Mouse (Mus musculus) cerebellum, adult 9-10 months (tissue): ENCODE data around the gene Ksr1.

ENCODE experiments used
- DNase-seq: peaks from one replicate; pipeline ENCODE4 v3.0.0; 2022

Gene Ksr1

DNA sequence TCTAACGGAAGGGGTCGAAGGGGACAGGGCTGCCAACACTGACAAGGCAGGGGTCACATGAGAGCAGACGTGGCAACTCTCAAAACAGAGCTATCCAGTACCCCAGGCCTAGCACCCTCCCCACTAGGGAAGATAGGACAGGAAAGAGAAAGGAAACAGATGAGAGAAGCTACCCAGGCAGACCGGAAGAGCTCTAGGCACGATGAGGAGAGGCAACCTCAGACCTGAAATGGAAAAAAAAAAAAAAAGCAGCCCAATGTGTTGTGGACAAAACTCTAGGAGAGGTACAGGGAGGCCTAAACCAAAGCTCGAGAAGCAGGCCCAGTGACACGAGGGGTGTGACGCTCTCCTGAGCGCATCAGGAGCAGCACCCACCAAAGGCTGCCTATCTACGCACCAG lies 23.7 kb downstream of the Ksr1 start:
- DNase-seq: no peak

DNA sequence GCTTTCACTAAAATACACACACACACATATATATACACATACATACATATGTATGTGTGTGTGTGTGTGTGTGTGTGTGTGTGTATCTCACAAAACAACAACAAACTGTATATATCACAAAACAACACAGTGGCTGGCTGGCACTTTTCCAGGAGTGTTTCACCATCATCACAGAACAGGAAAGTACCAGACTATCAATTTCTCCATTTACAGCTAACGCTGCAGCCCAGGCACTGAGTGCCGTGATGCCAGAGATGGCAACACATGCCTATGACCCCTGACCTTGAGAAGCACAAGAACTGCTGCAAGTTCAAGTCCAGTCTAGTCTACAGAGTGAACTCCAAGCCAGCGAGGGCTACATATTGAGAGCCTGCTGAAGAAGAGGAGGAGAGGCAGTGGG lies 26.1 kb downstream of the Ksr1 start:
- no peak for DNase-seq

DNA sequence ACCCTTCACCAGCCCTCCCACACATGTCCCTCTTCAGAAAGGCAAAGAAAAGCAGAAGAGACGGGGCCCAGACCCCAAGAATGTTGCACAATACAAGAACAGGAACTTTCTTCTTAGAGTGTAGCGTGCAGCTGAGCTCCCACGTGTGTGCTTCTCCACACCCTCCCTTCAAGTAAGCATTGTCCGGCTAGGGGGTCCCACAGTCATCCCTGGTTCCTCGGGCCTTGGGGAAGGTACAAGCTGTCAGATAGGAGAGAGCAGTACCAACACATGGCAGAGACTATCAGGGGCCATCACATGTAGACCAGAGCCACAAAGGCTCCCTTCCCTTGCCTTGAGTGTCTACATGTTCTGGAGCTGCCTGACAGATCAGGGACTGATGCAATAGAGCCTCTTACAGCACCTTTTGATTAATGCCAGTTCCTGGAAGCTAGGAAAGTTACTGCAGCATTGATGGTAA lies 27.3 kb downstream of the Ksr1 start:
- DNase-seq: no peak

DNA sequence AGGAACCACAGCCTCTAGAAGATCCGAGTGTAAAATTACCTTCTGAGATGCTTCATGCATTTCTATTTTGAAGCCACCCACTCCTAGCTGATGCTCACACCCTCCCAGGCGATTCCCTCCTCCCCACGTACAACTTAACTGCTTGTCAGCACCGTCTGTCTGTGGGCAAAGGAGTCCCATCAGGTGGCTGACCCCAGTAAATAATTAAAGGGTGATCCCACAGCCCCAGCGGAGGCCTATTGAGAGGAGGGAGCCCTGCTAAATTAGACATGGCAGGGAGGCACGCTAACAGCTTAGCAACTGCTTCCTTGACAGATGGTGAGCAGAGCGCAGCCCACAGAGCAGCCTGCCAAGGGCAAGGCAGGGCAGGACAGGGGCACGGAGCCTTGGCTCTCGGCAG lies 29.5 kb downstream of the Ksr1 start:
- DNase-seq: peak; percentile 66

DNA sequence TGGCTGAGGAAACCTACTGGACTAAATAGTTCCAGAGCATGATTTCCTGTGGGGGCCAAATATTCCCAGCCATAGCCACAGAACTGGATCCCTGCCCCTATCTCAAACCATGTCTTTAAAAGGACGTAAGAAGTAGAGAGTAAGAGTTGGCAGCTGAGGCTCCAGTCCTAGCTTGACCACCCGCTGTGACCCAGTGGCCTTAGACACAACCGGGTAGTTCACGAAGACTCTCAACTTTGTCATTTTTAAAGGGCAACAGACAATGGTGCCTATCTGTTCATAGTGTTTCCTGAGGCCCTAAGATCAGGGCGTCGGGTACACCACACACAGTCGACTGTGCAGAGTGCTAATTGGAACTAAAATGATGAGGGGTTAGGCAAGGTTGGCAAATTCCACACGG lies 30.5 kb downstream of the Ksr1 start:
- DNase-seq: no peak

DNA sequence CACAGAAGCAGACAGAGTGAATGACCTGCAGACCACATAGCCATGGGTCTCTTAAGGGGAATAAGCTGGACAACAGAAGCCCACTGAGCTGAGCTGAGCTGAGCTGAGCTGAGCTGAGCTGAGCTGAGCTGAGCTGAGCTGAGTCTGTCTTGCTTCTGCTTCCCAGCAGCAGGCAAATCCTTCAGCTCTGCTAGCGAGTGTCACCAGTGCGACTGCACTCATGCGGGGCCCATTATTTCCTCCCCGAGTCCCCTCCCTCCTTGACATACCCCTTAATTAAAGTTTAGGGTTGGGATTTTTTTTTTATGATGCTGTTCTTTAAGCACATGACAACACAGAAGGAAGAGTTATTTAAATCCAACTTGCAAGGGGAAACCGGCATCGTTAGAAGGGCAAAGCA lies 32.1 kb downstream of the Ksr1 start:
- DNase-seq: no peak

DNA sequence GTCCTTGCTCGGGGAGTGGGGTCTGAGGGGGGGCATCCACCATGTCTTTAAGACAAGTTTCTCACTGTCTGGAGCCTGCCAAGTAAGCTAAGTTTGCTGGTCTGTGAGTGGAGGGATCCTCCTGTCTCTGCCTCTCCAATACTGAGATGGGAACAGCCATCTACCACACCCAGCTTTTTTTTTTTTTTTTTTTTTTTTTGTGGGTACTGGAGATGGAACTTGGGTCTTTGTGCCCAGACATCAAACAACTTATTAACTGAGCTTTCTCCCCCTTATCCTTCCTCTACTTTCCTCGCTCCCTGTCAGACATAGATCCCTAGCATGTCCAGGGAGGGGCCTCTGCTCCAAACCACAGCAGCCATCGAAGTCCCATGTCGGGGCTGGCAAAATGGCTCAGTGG lies 32.8 kb downstream of the Ksr1 start:
- DNase-seq: no peak

DNA sequence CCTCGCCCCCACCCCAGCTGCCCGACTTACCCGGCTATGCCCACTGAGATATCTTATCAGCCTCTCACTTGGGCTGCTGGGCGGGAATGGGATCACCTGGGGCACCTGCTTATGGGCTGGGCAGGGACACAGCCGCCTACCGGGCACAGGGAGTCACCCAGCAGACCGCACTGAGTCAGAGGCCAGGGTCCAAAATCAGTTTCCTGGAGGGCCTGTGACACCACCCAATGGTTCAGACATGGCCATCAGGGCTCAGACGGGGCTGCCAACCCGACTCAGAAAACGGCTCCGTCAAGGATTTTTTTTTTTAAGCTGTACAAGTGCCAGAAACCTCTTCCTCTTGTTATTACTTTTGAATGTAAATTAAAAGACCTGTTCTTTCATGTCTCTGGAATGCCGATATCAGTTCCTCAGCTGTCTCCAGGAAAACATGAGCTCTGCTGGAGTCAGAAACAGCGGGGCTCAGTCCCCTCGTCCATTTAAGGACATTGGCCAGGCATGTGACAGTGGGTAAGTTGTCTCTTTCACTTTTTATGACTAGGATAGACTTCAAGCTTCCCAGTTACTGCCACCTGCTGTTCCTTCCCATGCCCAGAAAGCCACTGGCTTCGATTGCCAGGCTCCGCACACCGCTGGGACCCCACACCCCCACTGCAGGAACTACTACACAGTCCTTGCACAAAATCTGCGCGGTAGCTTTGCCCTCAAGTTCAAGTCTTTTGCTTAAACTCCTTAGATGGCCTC lies 33.5 kb downstream of the Ksr1 start:
- no peak for DNase-seq

DNA sequence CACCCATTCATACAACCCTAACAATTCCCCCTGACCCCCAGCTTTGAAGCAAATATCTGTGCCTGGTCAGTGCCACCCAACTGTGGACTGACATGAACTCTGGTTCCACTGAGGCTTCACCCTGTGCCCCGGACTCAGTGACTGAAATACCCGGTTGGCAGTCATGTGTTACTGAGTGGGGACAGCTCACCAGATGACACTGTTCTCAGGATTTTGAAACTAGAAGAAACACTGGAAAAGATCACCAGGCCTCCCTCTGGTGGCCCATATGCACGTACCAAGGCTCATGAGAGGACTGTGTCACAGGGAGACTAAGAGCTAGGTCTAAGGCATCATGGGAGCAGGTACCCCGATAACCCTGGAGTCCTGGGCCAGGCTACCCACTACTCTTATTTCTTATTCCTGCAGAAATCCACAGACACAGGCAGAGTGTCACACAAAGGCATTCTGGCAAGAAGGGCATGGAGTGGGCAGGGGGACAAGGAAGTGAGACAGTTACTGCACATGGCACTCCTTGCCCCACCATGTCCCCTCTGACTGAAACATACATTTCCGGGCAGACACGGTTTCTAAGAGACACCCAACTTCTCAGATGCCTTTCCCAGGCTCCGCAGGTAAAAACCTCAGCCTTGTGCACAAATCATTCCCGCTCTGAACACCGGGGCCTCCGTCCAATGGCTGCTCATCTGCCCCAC lies 34.2 kb downstream of the Ksr1 start:
- DNase-seq: no peak

DNA sequence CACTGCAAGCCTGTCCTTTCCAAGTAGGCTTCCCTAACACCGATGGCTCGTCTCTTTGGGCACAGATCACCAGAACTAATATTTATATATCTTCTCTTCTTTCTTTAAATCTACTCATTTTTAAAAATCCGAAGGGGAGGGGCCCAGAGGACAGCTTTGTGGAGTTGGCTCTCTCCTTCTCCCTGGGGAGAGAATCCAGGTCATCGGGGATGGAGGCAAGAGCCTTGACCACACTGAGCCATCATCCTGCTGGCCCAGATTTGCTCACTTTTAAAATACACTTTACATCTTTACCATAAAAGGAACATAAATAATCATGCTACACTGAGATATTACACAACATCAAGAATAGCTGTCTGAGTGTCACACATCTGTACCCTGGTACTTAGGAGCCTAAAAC lies 35.8 kb downstream of the Ksr1 start:
- no peak for DNase-seq

DNA sequence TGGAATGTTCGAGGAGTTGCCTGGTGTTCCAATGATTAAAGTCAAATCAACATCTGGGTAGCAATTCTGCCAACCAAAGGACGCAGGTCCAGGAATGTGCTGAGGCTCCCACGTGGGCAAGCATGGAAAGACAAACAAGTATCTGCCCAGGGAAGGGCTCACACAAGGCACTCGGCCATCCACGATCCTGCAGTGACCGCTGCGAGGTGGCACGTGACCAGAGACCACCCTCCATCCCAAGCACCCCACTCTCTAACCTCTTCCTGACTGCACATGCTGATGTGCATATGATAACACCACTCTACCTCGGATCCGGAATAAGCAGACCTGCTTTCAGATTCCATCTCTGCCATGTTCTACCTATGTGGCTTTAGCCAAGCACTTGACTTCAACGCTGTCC lies 38.3 kb downstream of the Ksr1 start:
- no peak for DNase-seq

DNA sequence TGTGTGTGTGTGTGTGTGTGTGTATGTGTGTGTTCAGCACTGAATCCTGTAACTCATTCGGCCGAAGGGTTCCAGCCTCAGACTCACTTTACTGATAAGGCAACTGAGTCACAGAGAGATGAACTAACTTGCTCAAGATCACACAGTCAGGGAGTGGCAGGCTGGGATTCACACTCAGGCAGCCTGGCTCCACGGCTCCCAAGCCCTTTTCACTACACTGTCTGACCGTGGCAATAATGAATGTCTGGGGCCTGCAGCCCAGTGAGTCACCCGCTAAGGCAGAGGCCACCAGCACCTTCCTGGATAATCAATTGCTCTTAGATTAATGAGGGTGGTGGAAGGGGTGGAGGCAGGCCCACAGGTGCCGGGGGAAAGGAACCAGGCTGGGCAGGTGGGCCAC lies 41.2 kb downstream of the Ksr1 start:
- DNase-seq: no peak

DNA sequence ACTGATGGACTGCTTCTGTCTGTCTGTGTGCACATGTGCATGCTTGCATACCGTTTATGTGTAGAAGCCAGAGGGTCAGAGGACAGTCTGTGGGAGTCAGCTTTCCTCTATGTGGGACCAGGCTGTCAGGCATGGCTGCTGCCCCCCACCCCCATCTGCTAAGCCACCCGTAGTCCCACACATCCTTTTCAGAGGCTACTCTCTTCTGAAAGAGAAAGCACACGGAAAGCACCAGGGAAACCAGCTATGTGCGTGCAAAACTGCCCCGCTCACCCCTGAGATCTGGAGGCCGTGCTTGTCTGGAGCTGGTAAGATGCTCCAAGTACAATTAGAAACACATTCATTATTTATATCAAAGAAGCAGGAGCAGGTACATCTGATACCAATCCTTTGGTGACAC lies 41.7 kb downstream of the Ksr1 start:
- DNase-seq: no peak

DNA sequence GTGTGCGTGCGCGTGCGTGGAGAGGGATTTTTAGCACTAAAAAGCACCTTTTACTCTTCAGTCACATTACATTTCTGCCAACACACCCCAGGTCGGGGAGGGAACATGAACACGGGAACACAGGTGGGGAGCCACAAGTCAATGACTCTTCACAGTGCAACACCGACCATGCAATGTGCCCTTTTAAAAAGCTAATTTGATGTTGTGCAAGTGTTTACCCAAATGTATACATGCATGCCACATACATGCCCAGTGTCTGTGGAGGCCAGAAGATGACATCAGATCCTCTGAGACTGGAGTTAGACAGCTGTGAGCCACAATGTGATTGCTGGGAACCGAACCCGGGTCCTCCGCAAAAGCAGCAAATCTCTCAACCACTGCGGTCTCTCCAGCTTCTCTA lies 42.1 kb downstream of the Ksr1 start:
- DNase-seq: no peak

DNA sequence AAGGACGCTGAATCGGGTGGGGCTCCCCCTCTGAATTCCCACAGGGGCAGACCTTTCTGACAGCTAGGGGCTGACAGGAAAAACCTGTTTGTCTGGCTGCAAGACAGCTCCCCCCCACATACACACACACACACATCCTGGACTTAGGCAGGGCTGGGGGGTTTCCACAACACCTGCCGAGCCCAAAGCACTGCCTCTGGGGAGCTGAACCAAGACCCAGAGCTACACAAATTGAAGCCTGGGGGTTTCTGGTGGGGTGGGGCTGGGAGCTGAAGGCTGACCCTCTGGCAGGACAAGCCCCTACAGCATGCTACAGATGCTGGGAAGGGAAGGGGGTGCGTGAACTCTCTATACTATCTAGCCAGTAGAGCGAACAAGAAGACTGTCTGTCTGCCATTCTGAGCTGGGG lies 42.7 kb downstream of the Ksr1 start:
- no peak for DNase-seq

DNA sequence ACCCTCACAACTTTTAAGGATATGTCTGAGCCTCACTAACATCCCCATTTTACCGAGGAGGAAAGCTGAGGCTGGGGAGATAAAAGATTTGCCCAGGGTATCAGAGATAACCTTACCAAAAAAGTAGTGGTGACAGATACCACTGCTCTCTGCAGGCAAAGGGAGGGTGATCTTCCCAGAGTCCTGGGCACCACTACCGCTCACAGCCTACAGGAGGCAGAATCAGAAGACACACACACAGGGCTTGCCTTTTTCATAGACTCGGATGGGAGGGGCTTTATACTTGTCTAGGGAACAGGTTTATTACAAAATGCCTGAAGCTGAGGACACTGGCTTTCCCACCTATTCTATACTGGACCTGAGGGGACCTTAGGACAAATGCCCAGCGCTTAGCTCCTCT lies 43.9 kb downstream of the Ksr1 start:
- DNase-seq: no peak

DNA sequence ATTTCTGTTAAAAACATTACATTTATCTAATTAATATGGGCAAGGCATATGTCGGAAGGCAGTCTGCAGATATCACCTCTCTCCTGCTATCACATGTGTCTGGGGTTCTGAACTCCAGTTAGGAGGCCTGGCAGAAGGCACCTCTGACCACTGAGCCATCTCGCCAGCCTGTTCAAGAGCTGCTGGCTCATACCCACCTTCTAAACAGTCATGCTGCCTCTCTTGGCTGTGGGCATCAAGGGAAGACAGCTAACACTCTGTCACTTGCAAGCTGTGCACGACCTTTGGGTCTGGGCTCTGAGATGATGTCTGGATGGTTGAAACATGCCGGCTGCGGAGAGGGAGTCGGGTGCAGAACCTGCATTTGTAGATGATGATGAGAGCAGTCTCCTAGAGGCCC lies 44.6 kb downstream of the Ksr1 start:
- no peak for DNase-seq

DNA sequence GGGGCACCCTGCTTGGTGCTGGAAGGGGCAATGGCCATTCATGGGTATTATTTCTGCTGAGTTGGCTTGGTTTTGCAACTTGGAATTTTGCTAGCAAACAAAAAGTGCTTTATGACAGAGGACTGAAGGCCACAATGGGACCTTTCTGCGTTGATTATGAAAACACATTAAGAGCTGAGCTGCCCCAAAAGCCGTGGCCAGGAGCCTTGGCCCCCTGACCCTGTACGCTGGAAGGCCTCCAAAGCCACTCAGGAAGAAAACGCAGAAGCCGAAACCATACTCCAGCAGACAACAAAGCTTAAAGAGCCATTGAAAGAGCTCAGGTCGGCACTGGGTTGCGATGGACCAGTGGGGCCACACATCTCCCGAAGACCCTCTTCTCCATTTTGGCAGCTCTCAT lies 47.2 kb downstream of the Ksr1 start:
- DNase-seq: peak; percentile 20

DNA sequence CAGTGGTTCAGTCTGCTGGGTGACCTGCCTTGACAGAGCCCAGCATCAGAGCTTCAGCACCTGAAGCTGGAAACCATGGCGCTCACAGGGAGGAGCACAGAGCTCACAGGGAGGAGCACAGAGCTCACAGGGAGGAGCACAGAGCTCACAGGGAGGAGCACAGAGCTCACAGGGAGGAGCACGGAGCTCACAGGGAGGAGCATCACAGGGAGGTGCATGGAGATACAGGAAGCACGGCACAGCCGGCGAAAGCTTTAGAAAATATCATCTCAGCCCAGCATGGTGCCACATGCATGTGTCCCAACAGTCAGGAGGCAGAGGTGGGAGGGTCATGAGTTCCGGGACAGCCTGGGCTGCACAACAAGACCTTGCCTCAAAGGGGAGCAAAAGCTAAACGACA lies 48.5 kb downstream of the Ksr1 start:
- DNase-seq: no peak

DNA sequence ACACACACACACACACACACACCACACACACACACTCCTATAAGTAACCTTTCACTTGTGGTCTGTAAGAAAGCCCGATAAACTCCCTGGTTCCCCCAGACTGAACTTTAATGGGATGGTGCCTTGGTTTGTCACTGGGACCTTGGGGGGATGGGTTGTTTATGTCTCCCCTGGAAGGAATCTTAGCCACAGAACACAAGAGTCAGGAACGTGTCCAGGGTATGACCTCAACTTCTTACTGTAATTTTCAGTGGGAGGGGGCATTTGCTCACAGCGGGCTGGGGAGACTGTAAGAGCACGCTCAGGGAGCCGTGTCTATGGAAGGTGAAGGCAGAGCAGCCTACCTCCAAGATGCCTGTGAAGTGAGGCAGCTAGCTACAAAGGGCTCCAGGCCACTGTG lies 49.5 kb downstream of the Ksr1 start:
- DNase-seq: no peak

DNA sequence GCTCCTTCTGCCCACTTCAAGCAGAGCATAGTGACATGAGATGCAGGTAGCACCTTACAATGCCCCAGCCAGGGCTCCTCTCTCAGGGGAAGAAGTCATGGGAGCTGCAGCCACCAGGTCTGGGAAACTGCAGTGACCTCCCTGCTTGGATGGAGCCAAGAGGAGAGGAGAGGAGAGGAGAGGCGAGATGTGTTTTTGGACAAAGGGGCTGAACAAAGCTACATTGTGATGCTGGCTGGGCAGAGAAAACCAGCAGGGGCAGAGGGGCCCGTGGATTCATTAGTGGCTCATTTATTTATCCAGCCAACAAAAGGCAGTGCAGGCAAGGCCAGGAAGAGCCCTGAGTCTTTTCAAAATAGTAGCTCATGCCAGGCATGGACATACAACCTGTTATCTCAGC lies 50.5 kb downstream of the Ksr1 start:
- DNase-seq: peak; percentile 18

DNA sequence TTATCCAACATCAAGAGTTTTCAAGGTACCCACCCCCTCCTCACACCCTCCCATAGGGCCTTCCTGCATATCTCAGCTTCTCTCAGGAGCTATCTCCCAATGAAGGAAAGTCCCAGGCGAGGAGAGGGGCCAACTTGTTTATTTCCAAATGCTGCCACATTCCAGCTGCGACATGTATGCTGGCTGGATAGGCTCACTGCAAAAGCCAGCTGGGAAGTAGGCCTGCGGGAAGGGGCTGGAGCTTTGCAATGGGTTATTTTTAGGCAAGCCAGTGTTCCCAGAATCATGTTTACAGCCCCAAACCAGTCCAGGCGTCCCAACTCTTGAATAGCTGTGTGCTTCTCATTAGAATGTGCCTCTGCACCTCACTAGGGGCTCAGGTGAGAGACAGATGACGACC lies 51.5 kb downstream of the Ksr1 start:
- DNase-seq: no peak

DNA sequence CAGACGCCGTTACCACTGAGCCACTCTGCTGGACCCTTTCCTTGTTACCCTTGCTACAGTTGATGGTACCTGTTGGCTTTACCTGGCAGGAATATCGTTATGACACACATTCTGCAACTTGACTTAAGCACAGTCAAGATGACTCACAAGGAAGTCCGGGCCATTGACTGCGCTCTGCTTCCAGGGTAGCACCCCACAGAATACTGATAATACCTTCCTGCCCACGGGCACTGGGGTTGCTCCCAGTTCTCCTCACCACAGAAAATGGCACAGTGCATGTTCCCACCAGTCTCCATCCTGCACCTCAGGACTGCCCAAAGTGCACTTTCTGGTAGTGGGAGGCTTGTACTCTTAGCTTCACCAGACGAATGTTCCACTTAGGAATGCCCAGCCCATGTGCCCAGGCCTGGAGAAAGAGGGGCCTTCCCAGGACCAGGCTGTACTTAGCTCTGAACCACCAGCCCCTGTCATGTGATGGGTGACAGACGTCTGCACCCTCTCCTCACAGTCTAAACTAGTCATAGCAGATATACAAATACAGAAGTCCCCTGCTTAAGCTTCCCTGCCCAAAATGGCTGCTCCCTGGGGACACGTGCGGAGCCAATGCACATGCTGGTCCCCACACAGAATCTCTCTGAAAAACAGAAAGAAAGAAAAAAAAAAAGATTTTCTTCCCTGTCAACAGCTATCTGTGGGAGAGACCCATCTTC lies 52.1 kb downstream of the Ksr1 start:
- DNase-seq: no peak

DNA sequence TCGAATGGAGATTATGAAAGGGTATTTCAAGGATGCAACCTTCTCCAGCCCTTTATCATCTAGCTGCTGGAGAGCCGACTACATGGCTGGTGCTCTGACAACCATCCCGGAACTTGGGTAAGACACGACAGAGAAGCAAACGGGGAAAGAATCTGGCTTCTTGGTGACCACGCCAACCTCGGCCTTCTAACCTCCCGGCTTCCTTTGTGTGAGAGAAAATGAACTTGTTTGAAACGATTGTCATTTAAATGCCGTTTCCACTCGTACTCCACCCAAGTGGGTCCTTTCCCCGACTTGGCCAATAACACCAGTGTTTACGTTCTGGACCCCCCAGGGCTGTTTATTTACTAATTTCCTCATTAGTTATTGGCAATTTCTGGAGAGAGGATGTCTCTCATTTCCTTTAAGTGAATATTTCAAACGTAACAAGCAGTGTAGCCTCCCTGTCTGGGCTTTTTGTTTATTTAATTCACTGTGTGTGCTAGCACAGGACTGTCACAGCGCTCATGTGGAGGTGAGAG lies 52.8 kb downstream of the Ksr1 start:
- DNase-seq: no peak
